Mouse (Mus musculus) central nervous system, embryonic 18 days (tissue): Measurements from ENCODE around the gene Igsf3. TPM values are rescaled to one million over a fixed set of nuclear protein-coding genes. Genes with fewer than 3 reads are reported as not detected.

Experiments used
- polyA plus RNA-seq: library from polyadenylated mRNA; depleted of rRNA; stranded (reverse); fragments of >200 nt; gene quantifications from 2 replicates; pipeline ENCODE4 v1.2.3, GENCODE M21; 2012; rRNA removed

The Igsf3 gene
- polyA plus RNA-seq = 22.7 and 23.1 TPM in 2 replicates

GRCm38 (mm10) chr3:101376538-101377247 is at the start of gene Igsf3:
TSS of gene Igsf3 (plus strand) at chr3:101377083.

Other genes starting within 250 kb of the Igsf3 start
- gene Cd2, start 89.1 kb upstream of the Igsf3 start, polyA plus RNA-seq = 0.27 and 0.28 TPM in 2 replicates
- gene Atp1a1, start 227.6 kb downstream of the Igsf3 start, polyA plus RNA-seq = 165 and 184 TPM in 2 replicates